Mouse (Mus musculus) kidney, adult 2 months (tissue): Measurements from ENCODE around the gene Hmgn3. TPM values are rescaled to one million over a fixed set of nuclear protein-coding genes. Genes with fewer than 3 reads are reported as not detected.
A peak's percentile ranks its signal among the peaks of the same experiment; 100 is the strongest.

ENCODE experiments used
- DNase-seq: peaks from one replicate; pipeline ENCODE4 v3.0.0; 2021
- H3K27ac ChIP-seq: fragments of 200-500 bp; 2 replicates; pipeline ENCODE4 v1.5.1; 2012; ENCODE audit warnings: low read depth, low read length, control low read depth, inconsistent platforms; ENCODE audit not compliant: insufficient read depth
- H3K27me3 ChIP-seq: fragments of 200-500 bp; replicated peaks from 2 replicates; pipeline ENCODE4 v1.6.1; 2012; ENCODE audit warnings: mild to moderate bottlenecking, moderate library complexity, low read length, inconsistent platforms; ENCODE audit not compliant: control insufficient read depth, insufficient read depth
- H3K36me3 ChIP-seq: fragments of 200-500 bp; 2 replicates; pipeline ENCODE4 v1.6.1; 2012; ENCODE audit warnings: mild to moderate bottlenecking, moderate library complexity, low read length, inconsistent platforms; ENCODE audit not compliant: control insufficient read depth, insufficient read depth
- H3K4me1 ChIP-seq: fragments of 200-500 bp; 2 replicates; pipeline ENCODE4 v1.6.1; 2011; ENCODE audit warnings: low read length; ENCODE audit not compliant: control insufficient read depth, insufficient read depth
- H3K4me3 ChIP-seq: fragments of 200-500 bp; 2 replicates; pipeline ENCODE4 v1.5.1; 2011; ENCODE audit warnings: mild to moderate bottlenecking, low read depth, low read length, control low read depth; ENCODE audit not compliant: insufficient read depth
- CTCF ChIP-seq: fragments of 200-500 bp; conservative IDR thresholded peaks from 2 replicates; pipeline ENCODE4 v1.5.1; 2011; ENCODE audit warnings: low read depth, mild to moderate bottlenecking, control low read depth, low read length, moderate library complexity, mixed read lengths; ENCODE audit not compliant: insufficient read depth, insufficient read length
- POLR2A ChIP-seq: fragments of 200-500 bp; IDR thresholded peaks from one replicate; pipeline ENCODE4 v1.6.1; 2011; ENCODE audit warnings: low read depth, low read length, control low read depth
- WGBS: fragments of 180-500 bp; shearing (Covaris S2); methylation state at CpG from one replicate; pipeline ENCODE4 v1.1.7; 2018; 5-methylcytosine and 5-hydroxymethylcytosine counted together
- polyA plus RNA-seq: library from polyadenylated mRNA; depleted of rRNA; stranded (reverse); fragments of >200 nt; gene quantifications from 2 replicates; pipeline ENCODE4 v1.2.3, GENCODE M21; 2012; rRNA removed

Gene Hmgn3
- polyA plus RNA-seq, 1 experiment: 8.7 TPM

GRCm38 (mm10) chr9:83094649-83095336 lies 51.7 kb downstream of the Hmgn3 start:
- no peak for DNase-seq
- Histone ChIP-seq H3K27ac (no peak overlapping the region), H3K4me1 (no peaks in the 10 kb centered on the region), H3K27me3 (no peaks in the 10 kb centered on the region), H3K36me3 (no peaks in the 10 kb centered on the region), H3K4me3 (no peak overlapping the region)
- TF ChIP-seq POLR2A: no peak
- TF ChIP-seq CTCF: no peak
- 69% methylated on average over 3 of the region's 3 CpGs for WGBS

GRCm38 (mm10) chr9:83083790-83084469 lies 62.6 kb downstream of the Hmgn3 start:
- H3K27ac ChIP-seq: no peak overlapping the region
- WGBS: 44% methylated on average over 7 of the region's 7 CpGs
- no peak for TF ChIP-seq CTCF
- no peak for TF ChIP-seq POLR2A

GRCm38 (mm10) chr9:83083091-83083490 lies 63.4 kb downstream of the Hmgn3 start:
- DNase-seq: no peak
- Histone ChIP-seq H3K27ac (no peak overlapping the region), H3K36me3 (no peaks in the 10 kb centered on the region), H3K27me3 (no peaks in the 10 kb centered on the region), H3K4me1 (no peaks in the 10 kb centered on the region), H3K4me3 (no peak overlapping the region)
- TF ChIP-seq CTCF: no peak
- TF ChIP-seq POLR2A: no peak
- 54% methylated on average over 5 of the region's 5 CpGs for whole genome bisulfite sequencing

More at GRCm38 (mm10) chr9:83083790-83084469, 62.6 kb downstream of the Hmgn3 start:
- Histone ChIP-seq H3K27me3 (no peaks in the 10 kb centered on the region), H3K36me3 (no peaks in the 10 kb centered on the region), H3K4me1 (no peaks in the 10 kb centered on the region), H3K4me3 (no peak overlapping the region)
- peak; percentile 23 for DNase-seq

GRCm38 (mm10) chr9:83082296-83082695 lies 64.2 kb downstream of the Hmgn3 start:
- no peak overlapping the region for H3K27ac ChIP-seq
- no peaks in the 10 kb centered on the region for H3K36me3 ChIP-seq
- DNase-seq: no peak
- H3K27me3 ChIP-seq: no peaks in the 10 kb centered on the region
- TF ChIP-seq CTCF: no peak
- TF ChIP-seq POLR2A: no peak
- H3K4me3 ChIP-seq: no peak overlapping the region
- no peaks in the 10 kb centered on the region for H3K4me1 ChIP-seq
- WGBS: 89% methylated on average over 6 of the region's 6 CpGs

- Histone ChIP-seq H3K36me3 (no peaks in the 10 kb centered on the region), H3K27ac (no peak overlapping the region), H3K4me1 (no peaks in the 10 kb centered on the region), H3K27me3 (no peaks in the 10 kb centered on the region), H3K4me3 (no peak overlapping the region)
- WGBS: 93% methylated on average over 3 of the region's 3 CpGs
- DNase-seq: no peak
- TF ChIP-seq POLR2A: no peak
- no peak for TF ChIP-seq CTCF
Measured at GRCm38 (mm10) chr9:83079724-83080123, 66.8 kb downstream of the Hmgn3 start.

- 80% methylated on average over 5 of the region's 5 CpGs for WGBS
- H3K4me3 ChIP-seq: no peak overlapping the region
- no peaks in the 10 kb centered on the region for H3K36me3 ChIP-seq
- H3K27me3 ChIP-seq: no peaks in the 10 kb centered on the region
- H3K27ac ChIP-seq: no peak overlapping the region
- TF ChIP-seq POLR2A (no peak), CTCF (no peak)
- no peaks in the 10 kb centered on the region for H3K4me1 ChIP-seq
- DNase-seq: no peak
Measured at GRCm38 (mm10) chr9:83068246-83068645, 78.2 kb downstream of the Hmgn3 start.

- 71% methylated on average over 11 of the region's 11 CpGs for WGBS
- peak; percentile 8 for DNase-seq
- no peak overlapping the region for H3K27ac ChIP-seq
- TF ChIP-seq CTCF (no peak), POLR2A (no peak)
- H3K27me3 ChIP-seq: no peaks in the 10 kb centered on the region
- H3K36me3 ChIP-seq: no peaks in the 10 kb centered on the region
- no peak overlapping the region for H3K4me3 ChIP-seq
- no peaks in the 10 kb centered on the region for H3K4me1 ChIP-seq
Measured at GRCm38 (mm10) chr9:83061289-83061688, 85.2 kb downstream of the Hmgn3 start.

Other genes starting within 250 kb of the Hmgn3 start
- 2.5 and 2.9 TPM in 2 replicates for gene Phip, start 171.2 kb downstream of the Hmgn3 start, polyA plus RNA-seq